Mouse (Mus musculus): ENCODE results near the gene Olfr1338. TPM values are rescaled to one million over a fixed set of nuclear protein-coding genes. Genes with fewer than 3 reads are reported as not detected.

Olfr1338 gene
- polyA plus RNA-seq, 1 experiment = not detected

DNA sequence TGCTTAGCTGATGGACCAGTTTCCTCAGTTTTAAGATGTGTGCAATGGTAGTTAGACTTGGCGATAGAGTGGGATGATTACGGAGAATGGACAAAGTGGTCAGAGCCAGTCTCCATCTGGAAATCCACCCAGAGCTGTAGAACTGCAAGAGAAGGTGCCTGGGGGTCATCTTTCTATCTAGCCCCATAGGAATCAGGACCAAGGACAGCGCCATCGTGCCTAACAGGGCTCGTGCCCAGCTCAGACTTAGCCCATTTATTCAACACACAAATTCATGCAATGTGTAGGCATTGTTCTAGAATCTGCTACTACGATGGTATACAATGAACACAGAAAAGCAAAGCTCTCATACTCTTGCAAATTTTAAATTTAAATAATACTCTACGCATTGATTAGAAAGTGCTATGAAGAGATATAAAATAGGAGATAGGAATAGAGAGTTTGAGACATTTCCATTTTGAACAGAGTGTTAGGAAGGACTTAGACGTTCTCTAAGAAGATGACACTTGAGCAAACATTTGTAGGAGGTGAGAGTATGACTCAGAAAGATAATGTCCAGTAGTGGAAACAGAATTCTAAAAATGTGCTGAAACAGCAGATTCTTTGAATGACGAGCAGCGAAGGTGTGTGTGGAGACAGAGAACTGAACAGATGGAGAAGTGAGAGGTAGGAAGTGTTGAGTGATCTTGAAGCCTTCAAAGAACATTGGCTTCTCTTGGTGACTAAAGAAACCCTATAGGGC, 36.6 kb downstream of the Olfr1338 start:
- H3K36me3 ChIP-seq (ENCODE audit: control insufficient read depth, insufficient read depth, low read length) = no peaks in the 10 kb centered on the region
- TF ChIP-seq POLR2A (IDR thresholded peaks at IDR 0.05; ENCODE audit: control insufficient read depth, low read depth, low read length) (no peak), CTCF (IDR thresholded peaks at IDR 0.05; ENCODE audit: control insufficient read depth, insufficient read depth, insufficient replicate concordance, low read depth, low read length) (no peak)
- no peak overlapping the region for H3K27ac ChIP-seq (ENCODE audit: control insufficient read depth, insufficient read depth, low read depth, low read length)
- H3K27me3 ChIP-seq (ENCODE audit: control insufficient read depth, insufficient read depth, low read length) = no peaks in the 10 kb centered on the region
- no peak overlapping the region for H3K4me3 ChIP-seq (ENCODE audit: control insufficient read depth, low read depth, low read length)
- H3K4me1 ChIP-seq (ENCODE audit: control insufficient read depth, insufficient read depth, low read length) = no peaks in the 10 kb centered on the region

DNA sequence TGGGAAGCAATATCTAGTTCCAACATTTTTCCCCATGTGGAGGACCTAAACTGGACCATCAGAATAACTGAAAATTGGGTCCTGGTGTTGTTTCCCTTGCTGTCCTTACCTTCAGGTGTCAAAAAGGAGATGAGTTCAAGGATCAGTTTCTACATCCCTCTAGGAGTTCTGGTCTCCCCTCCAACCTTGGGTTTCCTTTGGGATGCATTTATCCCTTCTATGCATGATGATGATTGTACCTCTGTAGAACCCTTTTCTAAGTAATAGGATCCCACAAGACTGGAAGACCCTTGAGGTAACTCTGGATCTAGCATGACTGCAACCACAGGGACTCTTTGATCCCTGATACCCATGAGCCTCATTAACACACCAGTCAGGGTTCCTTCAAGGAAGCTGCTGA, 38.7 kb downstream of the Olfr1338 start, which contains the start of gene Olfr1340:
Olfr1340 (plus strand) TSS at position 301 of the 400 bp plus-strand sequence.
- TF ChIP-seq POLR2A (IDR thresholded peaks at IDR 0.05; ENCODE audit: control insufficient read depth, low read depth, low read length) (no peak), CTCF (IDR thresholded peaks at IDR 0.05; ENCODE audit: control insufficient read depth, insufficient read depth, insufficient replicate concordance, low read depth, low read length) (no peak)
- H3K27me3 ChIP-seq (ENCODE audit: control insufficient read depth, insufficient read depth, low read length) = no peaks in the 10 kb centered on the region
- H3K27ac ChIP-seq (ENCODE audit: control insufficient read depth, insufficient read depth, low read depth, low read length) = no peak within 1 kb of the TSS
- H3K36me3 ChIP-seq (ENCODE audit: control insufficient read depth, insufficient read depth, low read length) = no peaks in the 10 kb centered on the region
- no peak within 1 kb of the TSS for H3K4me3 ChIP-seq (ENCODE audit: control insufficient read depth, low read depth, low read length)
- no peaks in the 10 kb centered on the region for H3K4me1 ChIP-seq (ENCODE audit: control insufficient read depth, insufficient read depth, low read length)

DNA sequence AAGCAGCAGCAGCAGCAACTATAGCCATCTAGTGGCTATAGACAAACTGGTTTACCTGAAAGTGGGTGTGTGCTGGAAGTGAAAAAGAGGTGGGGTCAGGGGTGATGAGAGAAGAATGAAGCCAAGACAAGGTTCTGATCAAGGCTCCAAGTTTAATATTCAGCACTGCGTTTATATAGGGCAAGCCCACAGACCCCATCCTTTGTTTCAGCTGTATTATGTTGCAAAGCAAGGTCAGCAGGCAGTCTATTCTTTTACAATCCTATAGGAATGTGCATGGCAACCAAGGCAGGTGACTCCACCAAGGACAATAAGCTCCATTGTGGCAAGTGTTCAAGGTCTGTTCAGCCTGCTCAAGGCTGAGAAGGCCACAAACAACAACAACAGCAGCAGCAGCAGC, 46.9 kb downstream of the Olfr1338 start:
- H3K36me3 ChIP-seq (ENCODE audit: control insufficient read depth, insufficient read depth, low read length) = no peaks in the 10 kb centered on the region
- TF ChIP-seq POLR2A (IDR thresholded peaks at IDR 0.05; ENCODE audit: control insufficient read depth, low read depth, low read length) = no peak
- no peak for TF ChIP-seq CTCF (IDR thresholded peaks at IDR 0.05; ENCODE audit: control insufficient read depth, insufficient read depth, insufficient replicate concordance, low read depth, low read length)
- no peaks in the 10 kb centered on the region for H3K27me3 ChIP-seq (ENCODE audit: control insufficient read depth, insufficient read depth, low read length)
- H3K4me1 ChIP-seq (ENCODE audit: control insufficient read depth, insufficient read depth, low read length) = no peaks in the 10 kb centered on the region
- H3K27ac ChIP-seq (ENCODE audit: control insufficient read depth, insufficient read depth, low read depth, low read length) = no peak overlapping the region
- no peak overlapping the region for H3K4me3 ChIP-seq (ENCODE audit: control insufficient read depth, low read depth, low read length)

DNA sequence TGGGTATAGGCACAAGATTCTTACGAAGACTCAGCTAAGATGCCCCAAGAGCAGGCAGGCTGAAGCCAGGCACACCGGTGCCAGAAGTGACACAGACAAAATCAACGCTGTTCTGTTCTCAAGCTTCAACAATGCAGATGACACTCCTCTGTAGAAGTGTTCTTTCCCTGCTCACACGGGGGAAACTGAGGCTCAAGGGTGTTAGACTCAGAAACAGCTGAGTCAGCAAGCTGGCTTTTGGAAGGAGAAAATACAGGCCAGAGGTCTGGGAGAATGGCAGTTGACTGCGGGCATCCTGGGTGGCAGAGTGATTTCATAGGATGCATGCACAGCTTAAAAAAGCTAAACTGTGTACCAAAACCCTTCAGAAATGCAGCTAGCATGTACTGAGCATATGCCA, 50.5 kb downstream of the Olfr1338 start:
- H3K36me3 ChIP-seq (ENCODE audit: control insufficient read depth, insufficient read depth, low read length) = no peaks in the 10 kb centered on the region
- H3K4me1 ChIP-seq (ENCODE audit: control insufficient read depth, insufficient read depth, low read length) = no peaks in the 10 kb centered on the region
- no peak overlapping the region for H3K27ac ChIP-seq (ENCODE audit: control insufficient read depth, insufficient read depth, low read depth, low read length)
- TF ChIP-seq POLR2A (IDR thresholded peaks at IDR 0.05; ENCODE audit: control insufficient read depth, low read depth, low read length) = no peak
- no peak for TF ChIP-seq CTCF (IDR thresholded peaks at IDR 0.05; ENCODE audit: control insufficient read depth, insufficient read depth, insufficient replicate concordance, low read depth, low read length)
- H3K27me3 ChIP-seq (ENCODE audit: control insufficient read depth, insufficient read depth, low read length) = no peaks in the 10 kb centered on the region
- no peak overlapping the region for H3K4me3 ChIP-seq (ENCODE audit: control insufficient read depth, low read depth, low read length)

GRCm38 (mm10) chr4:118703223-118703622, 55.3 kb downstream of the Olfr1338 start, which contains the start of gene Olfr1341:
Olfr1341 (plus strand) TSS chr4:118703523.
- Histone ChIP-seq H3K36me3 (ENCODE audit: control insufficient read depth, insufficient read depth, low read length) (no peaks in the 10 kb centered on the region), H3K27ac (ENCODE audit: control insufficient read depth, insufficient read depth, low read depth, low read length) (no peak within 1 kb of the TSS), H3K27me3 (ENCODE audit: control insufficient read depth, insufficient read depth, low read length) (no peaks in the 10 kb centered on the region), H3K4me3 (ENCODE audit: control insufficient read depth, low read depth, low read length) (no peak within 1 kb of the TSS), H3K4me1 (ENCODE audit: control insufficient read depth, insufficient read depth, low read length) (no peaks in the 10 kb centered on the region)
- TF ChIP-seq CTCF (IDR thresholded peaks at IDR 0.05; ENCODE audit: control insufficient read depth, insufficient read depth, insufficient replicate concordance, low read depth, low read length) (no peak), POLR2A (IDR thresholded peaks at IDR 0.05; ENCODE audit: control insufficient read depth, low read depth, low read length) (no peak)

Other genes starting within 250 kb of the Olfr1338 start
- 0.26 and 0.45 TPM in 2 replicates for gene 2610528J11Rik, start 231.7 kb downstream of the Olfr1338 start, polyA plus RNA-seq (2012; rRNA removed)
- 0.25 TPM in 1 of 2 replicates, not detected in the other for gene Tmem125, start 214.7 kb downstream of the Olfr1338 start, polyA plus RNA-seq (2012; rRNA removed)
- 53.3 and 55.1 TPM in 2 replicates for gene Cfap57, start 138.0 kb downstream of the Olfr1338 start, polyA plus RNA-seq (2012; rRNA removed)
- gene Ebna1bp2, start 137.9 kb downstream of the Olfr1338 start, polyA plus RNA-seq (2012; rRNA removed) = 45.0 and 46.4 TPM in 2 replicates
- 0.20 and 0.36 TPM in 2 replicates for gene Olfr62, start 99.8 kb downstream of the Olfr1338 start, polyA plus RNA-seq (2012; rRNA removed)
- gene Olfr1342, start 66.0 kb downstream of the Olfr1338 start, polyA plus RNA-seq (2012; rRNA removed) = not detected in 2 replicates
- 0.15 TPM in 1 of 2 replicates, not detected in the other for gene Olfr1341, start 55.2 kb downstream of the Olfr1338 start, polyA plus RNA-seq (2012; rRNA removed)
- gene Olfr1340, start 38.6 kb downstream of the Olfr1338 start, polyA plus RNA-seq (2012; rRNA removed) = not detected in 2 replicates
- gene Olfr1339, start 26.6 kb downstream of the Olfr1338 start, polyA plus RNA-seq (2012; rRNA removed) = not detected in 2 replicates
- gene Olfr1337, start 23.8 kb upstream of the Olfr1338 start, polyA plus RNA-seq (2012; rRNA removed) = not detected in 2 replicates
- gene Olfr1335, start 51.2 kb upstream of the Olfr1338 start, polyA plus RNA-seq (2012; rRNA removed) = not detected in 2 replicates
- 0.07 and 0.11 TPM in 2 replicates for gene Olfr1333, start 77.5 kb upstream of the Olfr1338 start, polyA plus RNA-seq (2012; rRNA removed)
- not detected in 2 replicates for gene Olfr1331, start 105.9 kb upstream of the Olfr1338 start, polyA plus RNA-seq (2012; rRNA removed)
- not detected in 2 replicates for gene Olfr1330, start 129.9 kb upstream of the Olfr1338 start, polyA plus RNA-seq (2012; rRNA removed)
- not detected in 2 replicates for gene Olfr1329, start 158.7 kb upstream of the Olfr1338 start, polyA plus RNA-seq (2012; rRNA removed)
- not detected in 2 replicates for gene Olfr1328, start 179.9 kb upstream of the Olfr1338 start, polyA plus RNA-seq (2012; rRNA removed)
- 0.09 and 0.14 TPM in 2 replicates for gene Lao1, start 202.8 kb upstream of the Olfr1338 start, polyA plus RNA-seq (2012; rRNA removed)